In the genomic region with DNA sequence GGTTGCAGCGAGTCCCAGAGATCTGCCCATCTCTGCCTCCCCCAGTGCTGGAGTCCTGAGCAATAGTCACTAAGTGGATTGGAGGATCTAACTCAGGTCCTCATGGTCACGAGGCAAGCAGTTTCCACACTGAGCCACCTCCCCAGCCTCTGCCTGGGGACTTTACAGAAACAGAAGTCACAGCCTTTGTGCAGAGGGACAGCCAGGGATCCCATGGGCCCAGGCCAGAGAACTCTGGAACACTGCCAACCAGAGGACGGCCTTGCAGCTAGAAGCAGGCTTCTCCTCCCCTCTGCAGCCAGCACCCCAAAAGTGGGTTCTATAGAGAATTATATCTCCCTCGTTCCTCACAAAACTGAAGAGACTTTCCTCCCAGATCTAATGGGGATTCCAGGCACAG, we compare ENCODE assay signal across 8 mouse cellular contexts. TPM values are rescaled to one million over a fixed set of nuclear protein-coding genes. Genes with fewer than 3 reads are reported as not detected.
DNase-seq lines count a peak whose midpoint lies in the region; ATAC-seq and TF ChIP-seq lines count a peak whose summit lies in the region.

No protein-coding gene starts in this region.

- peaks cover 31 to 42% of the 10 kb centered on the region in 2 experiments for H3K4me1 ChIP-seq in heart, embryonic 14.5 days (ENCODE audit: control insufficient read depth in 2 of 2, insufficient read depth in 2 of 2, low read length in 2 of 2)

- TF ChIP-seq POLR2A in brain, embryonic 14.5 days (IDR thresholded peaks at IDR 0.05; ENCODE audit: borderline replicate concordance, extremely low read depth, insufficient read depth, insufficient read length, poor library complexity, severe bottlenecking), result no peak

- no peak; the same call in 1 of the 2 replicates for ATAC-seq in heart, embryonic 14.5 days (ENCODE audit: insufficient number of reproducible peaks, insufficient read depth, low FRiP score, low read depth)

- no peak overlapping the region for H3K4me3 ChIP-seq in heart, embryonic 14.5 days (ENCODE audit: control insufficient read depth in 1 of 2, insufficient read depth in 1 of 2, low read depth in 1 of 2, low read length in 2 of 2)
- no peak overlapping the region for H3K4me3 ChIP-seq in macrophage (ENCODE audit: inconsistent target)

- DNase-seq in left cerebral cortex, adult 18-20 months (ENCODE audit: low spot score in 2 of 2), result peak; percentile 24 to 44
- no peak for DNase-seq in left cerebral cortex, adult 11 months (ENCODE audit: low spot score)
- peak; percentile 50 for DNase-seq in brain, embryonic 14.5 days (ENCODE audit: low read depth)
- peak; percentile 28 to 48 for DNase-seq in layer of hippocampus, postnatal 25 days (ENCODE audit: extremely low spot score in 1 of 2, low spot score in 1 of 2)
- no peak for DNase-seq in thymus, postnatal 14 days
- no peak for DNase-seq in neural tube, embryonic 10.5 days (ENCODE audit: extremely low spot score, low spot score)

- no peaks in the 10 kb centered on the region for H3K79me2 ChIP-seq in macrophage (ENCODE audit: inconsistent target)

- H3K9ac ChIP-seq in heart, embryonic 14.5 days (ENCODE audit: low read length), result no peak overlapping the region

- H3K27ac ChIP-seq in heart, embryonic 14.5 days (replicated peaks in 1 of 2; ENCODE audit: control insufficient read depth in 1 of 2, insufficient read depth in 1 of 2, low read depth in 2 of 2, low read length in 2 of 2), result peak overlapping the region; percentile 39 to 50
- H3K27ac ChIP-seq in macrophage, result peak overlapping the region; percentile 46

- no peak overlapping the region for H3K4me2 ChIP-seq in heart, embryonic 14.5 days (ENCODE audit: low read length)

- H3K36me3 ChIP-seq in heart, embryonic 14.5 days (ENCODE audit: control insufficient read depth, insufficient read depth, low read length), result no peaks in the 10 kb centered on the region
- no peaks in the 10 kb centered on the region for H3K36me3 ChIP-seq in macrophage (ENCODE audit: inconsistent target)

- H3K27me3 ChIP-seq in heart, embryonic 14.5 days (ENCODE audit: control insufficient read depth, insufficient read depth, low read length), result no peaks in the 10 kb centered on the region

- TF ChIP-seq CTCF in brain, embryonic 14.5 days (IDR thresholded peaks at IDR 0.05; ENCODE audit: borderline replicate concordance, extremely low read depth, insufficient read depth, insufficient read length), result no peak

- 25% methylated on average over 4 of the region's 4 CpGs for WGBS in heart, embryonic 14.5 days
- 40% methylated on average over 4 of the region's 4 CpGs for WGBS in macrophage (ENCODE audit: missing documents)

- H3K9me3 ChIP-seq in heart, embryonic 14.5 days (ENCODE audit: control insufficient read depth, low read length), result no peaks in the 10 kb centered on the region

RNA-seq across cellular contexts. Expression of gene Tst, which starts 3.8 kb away (rescaled TPM):
- 10 to 100 TPM; 31.6 to 33.8 TPM for total RNA-seq in left cerebral cortex, adult 18-20 months (2021)
- 12.4 and 16.2 TPM in 2 replicates for polyA plus RNA-seq in brain, embryonic 14.5 days (2012; rRNA removed)
- 18.2 and 18.9 TPM in 2 replicates for polyA plus RNA-seq in heart, embryonic 14.5 days (2014; fragmentation: Nextera tagmentation; extraction: Ambion mirVana)
- total RNA-seq in layer of hippocampus, postnatal 25 days (2021), result 10 to 100 TPM; 41.4 to 42.4 TPM
- 1 to 10 TPM in 13 of 26 experiments, under 1 TPM in 11, not detected in 2; 0.26 to 5.8 (median 1.1) TPM for total RNA-seq in macrophage (2018; cell fraction: chromatin; rRNA removed)
- 10 to 100 TPM in 5 of 26 experiments, 1 to 10 TPM in 21; 2.1 to 12.1 (median 5.5) TPM for total RNA-seq in macrophage (2018; cell fraction: cytosol; rRNA removed)
- total RNA-seq in macrophage (2018; cell fraction: nucleus; rRNA removed), result 1 to 10 TPM in 23 of 26 experiments, under 1 TPM in 2, not detected in 1; 0.47 to 8.9 (median 2.2) TPM
- 4.4 to 12.5 TPM (median 7.0 TPM) in 3 replicates for polyA plus RNA-seq in macrophage (2018)

RNA-seq across cellular contexts. Expression of gene Mpst, which starts 4.3 kb away (rescaled TPM):
- total RNA-seq in left cerebral cortex, adult 18-20 months (2021), result 10 to 100 TPM; 28.4 to 33.0 TPM
- polyA plus RNA-seq in brain, embryonic 14.5 days (2012; rRNA removed), result 83.4 and 130 TPM in 2 replicates
- polyA plus RNA-seq in heart, embryonic 14.5 days (2014; fragmentation: Nextera tagmentation; extraction: Ambion mirVana), result 1.9 and 2.2 TPM in 2 replicates
- total RNA-seq in layer of hippocampus, postnatal 25 days (2021), result 10 to 100 TPM; 33.6 to 39.4 TPM
- total RNA-seq in macrophage (2018; cell fraction: chromatin; rRNA removed), result 1 to 10 TPM in 17 of 26 experiments, under 1 TPM in 4, not detected in 5; 0.67 to 4.6 (median 1.5) TPM
- 10 to 100 TPM; 20.0 to 38.3 (median 28.5) TPM for total RNA-seq in macrophage (2018; cell fraction: cytosol; rRNA removed)
- 1 to 10 TPM; 2.4 to 9.2 (median 6.2) TPM for total RNA-seq in macrophage (2018; cell fraction: nucleus; rRNA removed)
- polyA plus RNA-seq in macrophage (2018), result 16.6 to 43.2 TPM (median 18.6 TPM) in 3 replicates

RNA-seq across cellular contexts. Expression of gene Tex33, which starts 6.2 kb away (rescaled TPM):
- total RNA-seq in left cerebral cortex, adult 18-20 months (2021), result not detected
- not detected in 2 replicates for polyA plus RNA-seq in brain, embryonic 14.5 days (2012; rRNA removed)
- polyA plus RNA-seq in heart, embryonic 14.5 days (2014; fragmentation: Nextera tagmentation; extraction: Ambion mirVana), result not detected in 2 replicates
- not detected for total RNA-seq in layer of hippocampus, postnatal 25 days (2021)
- total RNA-seq in macrophage (2018; cell fraction: chromatin; rRNA removed), result not detected
- not detected for total RNA-seq in macrophage (2018; cell fraction: cytosol; rRNA removed)
- total RNA-seq in macrophage (2018; cell fraction: nucleus; rRNA removed), result not detected
- not detected in 3 replicates for polyA plus RNA-seq in macrophage (2018)

RNA-seq across cellular contexts. Expression of gene Kctd17, which starts 26.4 kb away (rescaled TPM):
- total RNA-seq in left cerebral cortex, adult 18-20 months (2021), result 100 to 1,000 TPM; 313 to 338 TPM
- 259 and 385 TPM in 2 replicates for polyA plus RNA-seq in brain, embryonic 14.5 days (2012; rRNA removed)
- 21.2 and 22.0 TPM in 2 replicates for polyA plus RNA-seq in heart, embryonic 14.5 days (2014; fragmentation: Nextera tagmentation; extraction: Ambion mirVana)
- total RNA-seq in layer of hippocampus, postnatal 25 days (2021), result 100 to 1,000 TPM; 257 to 260 TPM
- total RNA-seq in macrophage (2018; cell fraction: chromatin; rRNA removed), result 10 to 100 TPM in 13 of 26 experiments, 1 to 10 TPM in 13; 2.4 to 22.4 (median 9.6) TPM
- total RNA-seq in macrophage (2018; cell fraction: cytosol; rRNA removed), result 10 to 100 TPM in 20 of 26 experiments, 1 to 10 TPM in 6; 6.2 to 18.6 (median 12.2) TPM
- 10 to 100 TPM in 9 of 26 experiments, 1 to 10 TPM in 17; 3.7 to 19.9 (median 9.0) TPM for total RNA-seq in macrophage (2018; cell fraction: nucleus; rRNA removed)
- 6.9 to 12.1 TPM (median 10.0 TPM) in 3 replicates for polyA plus RNA-seq in macrophage (2018)

Comparison
In these comparisons a context has a peak if more than half of its experiments do, and no peak if none do; other contexts are left out.
1. DNase-seq: peak in left cerebral cortex, adult 18-20 months (2 of 2), brain, embryonic 14.5 days (single experiment) and layer of hippocampus, postnatal 25 days (2 of 2); none in left cerebral cortex, adult 11 months (single experiment), thymus, postnatal 14 days (single experiment) and neural tube, embryonic 10.5 days (single experiment).